8 mouse cellular contexts compared by ENCODE assay signal in the genomic region with DNA sequence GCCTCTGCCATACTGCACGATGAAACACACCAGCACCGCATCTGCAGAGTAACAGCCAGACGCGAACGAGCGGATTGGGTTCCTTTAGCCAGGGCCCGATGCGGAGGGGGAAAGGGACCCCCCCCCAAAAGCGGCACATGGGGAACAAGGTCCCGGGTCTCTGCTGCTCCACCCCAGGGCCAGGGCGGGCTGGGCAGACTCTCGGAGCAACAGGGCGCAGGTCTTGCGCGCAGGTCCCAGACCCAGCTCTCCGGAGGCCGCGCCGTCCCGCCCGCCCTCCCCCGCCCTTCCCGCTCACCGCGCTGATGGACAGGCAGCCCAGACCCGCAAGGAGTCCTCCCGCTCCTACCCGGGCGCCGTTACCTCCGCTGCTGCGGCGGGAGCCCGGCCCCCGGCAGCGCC. TPM values are rescaled to one million over a fixed set of nuclear protein-coding genes. Genes with fewer than 3 reads are reported as not detected.
A peak's percentile ranks its signal among the peaks of the same experiment; 100 is the strongest.
DNase-seq lines count a peak whose midpoint lies in the region; ATAC-seq lines count a peak whose summit lies in the region.

No protein-coding gene starts in this region.

- peak overlapping the region; percentile 89 for H3K4me2 ChIP-seq in heart, embryonic 11.5 days
- peak overlapping the region; percentile 80 for H3K4me2 ChIP-seq in hindbrain, embryonic 16.5 days (ENCODE audit: low read length)
- peak overlapping the region; percentile 85 for H3K4me2 ChIP-seq in midbrain, embryonic 14.5 days (ENCODE audit: low read length)

- H3K27ac ChIP-seq in heart, embryonic 11.5 days (ENCODE audit: low read depth, low read length) = peak overlapping the region; percentile 86; the same call in 1 of the 2 replicates
- peak overlapping the region; percentile 95 for H3K27ac ChIP-seq in hindbrain, embryonic 16.5 days (ENCODE audit: low read depth, low read length)
- peak overlapping the region; percentile 93 for H3K27ac ChIP-seq in midbrain, embryonic 14.5 days (replicated peaks; ENCODE audit: low read depth, low read length)

- no peak for DNase-seq in heart, postnatal 25 days (ENCODE audit: low spot score)
- DNase-seq in thymus, postnatal 0 days (ENCODE audit: low spot score) = peak; percentile 13
- no peak for DNase-seq in thymus, postnatal 36 days
- no peak for DNase-seq in midbrain, embryonic 14.5 days
- DNase-seq in left cerebral cortex, adult 11 months (ENCODE audit: low spot score) = no peak

- no peaks in the 10 kb centered on the region for H3K36me3 ChIP-seq in heart, embryonic 11.5 days (ENCODE audit: control insufficient read depth, insufficient read depth, low read length)
- no peaks in the 10 kb centered on the region for H3K36me3 ChIP-seq in hindbrain, embryonic 16.5 days (ENCODE audit: control insufficient read depth, insufficient read depth, low read length)
- H3K36me3 ChIP-seq in midbrain, embryonic 14.5 days (ENCODE audit: control insufficient read depth, insufficient read depth, low read length) = no peaks in the 10 kb centered on the region

- peak overlapping the region; percentile 82 for H3K9ac ChIP-seq in heart, embryonic 11.5 days (ENCODE audit: low read depth, low read length)
- H3K9ac ChIP-seq in hindbrain, embryonic 16.5 days (ENCODE audit: low read depth, low read length) = peak overlapping the region; percentile 86
- peak overlapping the region; percentile 74 for H3K9ac ChIP-seq in midbrain, embryonic 14.5 days (replicated peaks; ENCODE audit: low read length)

- no peaks in the 10 kb centered on the region for H3K27me3 ChIP-seq in heart, embryonic 11.5 days (ENCODE audit: control insufficient read depth, insufficient read depth, low read length)
- H3K27me3 ChIP-seq in hindbrain, embryonic 16.5 days (replicated peaks; ENCODE audit: control insufficient read depth, insufficient read depth, low read length) = no peaks in the 10 kb centered on the region
- H3K27me3 ChIP-seq in midbrain, embryonic 14.5 days (ENCODE audit: control insufficient read depth, insufficient read depth, low read length) = no peaks in the 10 kb centered on the region

- 0 out of 2 replicates have a peak, but pooled peaks cover 3% of the 10 kb centered on the region for H3K4me1 ChIP-seq in heart, embryonic 11.5 days (ENCODE audit: control insufficient read depth, insufficient read depth, low read length)
- H3K4me1 ChIP-seq in hindbrain, embryonic 16.5 days (ENCODE audit: control insufficient read depth, insufficient read depth, low read depth, low read length) = peaks cover 22% of the 10 kb centered on the region
- H3K4me1 ChIP-seq in midbrain, embryonic 14.5 days (ENCODE audit: control insufficient read depth, insufficient read depth, low read length) = peaks cover 34% of the 10 kb centered on the region

- intact Hi-C loops in heart, postnatal 25 days (cut with DNase I) = loop anchor here (2.0 to 10.0 kb wide), 2 partner anchors 21 to 153 kb away; no protein-coding TSS in a partner anchor

- ATAC-seq in heart, embryonic 11.5 days (replicated peaks; ENCODE audit: insufficient number of reproducible peaks, low FRiP score, low TSS enrichment) = peak; percentile 77
- peak; percentile 87 for ATAC-seq in hindbrain, embryonic 16.5 days
- peak; percentile 89 for ATAC-seq in midbrain, embryonic 14.5 days (ENCODE audit: low FRiP score, low TSS enrichment)
- no peak for ATAC-seq in CD4-positive, CD25-positive, alpha-beta regulatory T cell, adult 4 months

- no peaks in the 10 kb centered on the region for H3K9me3 ChIP-seq in heart, embryonic 11.5 days (replicated peaks; ENCODE audit: control insufficient read depth, low read length)
- H3K9me3 ChIP-seq in hindbrain, embryonic 16.5 days (ENCODE audit: control insufficient read depth, low read length) = no peaks in the 10 kb centered on the region
- H3K9me3 ChIP-seq in midbrain, embryonic 14.5 days (ENCODE audit: control insufficient read depth, low read length) = no peaks in the 10 kb centered on the region

- WGBS in heart, embryonic 11.5 days (ENCODE audit: insufficient replicate concordance) = under 1% methylated on average over 23 of the region's 36 CpGs
- under 1% methylated on average over 29 of the region's 36 CpGs for WGBS in hindbrain, embryonic 16.5 days
- under 1% methylated on average over 31 of the region's 36 CpGs for WGBS in midbrain, embryonic 14.5 days

- peak overlapping the region; percentile 89 for H3K4me3 ChIP-seq in heart, embryonic 11.5 days (ENCODE audit: low read depth, low read length)
- peak overlapping the region; percentile 90 for H3K4me3 ChIP-seq in hindbrain, embryonic 16.5 days (ENCODE audit: low read length)
- peak overlapping the region; percentile 80 for H3K4me3 ChIP-seq in midbrain, embryonic 14.5 days (replicated peaks; ENCODE audit: low read depth, low read length)

RNA-seq across cellular contexts. Expression of a gene that starts 0.4 kb away (rescaled TPM):
- 3.7 and 4.0 TPM in 2 replicates for polyA plus RNA-seq in heart, embryonic 11.5 days (2014; fragmentation: Nextera tagmentation; extraction: Ambion mirVana)
- total RNA-seq in heart, postnatal 25 days (2021) = under 1 TPM; 0.25 to 0.29 TPM
- 1.9 and 2.2 TPM in 2 replicates for polyA plus RNA-seq in thymus, postnatal 0 days (2015; fragmentation: Nextera tagmentation; extraction: Ambion mirVana)
- 12.2 and 14.5 TPM in 2 replicates for polyA plus RNA-seq in hindbrain, embryonic 16.5 days (2015; fragmentation: Nextera tagmentation; extraction: Ambion mirVana)
- polyA plus RNA-seq in midbrain, embryonic 14.5 days (2014; fragmentation: Nextera tagmentation; extraction: Ambion mirVana) = 14.8 and 18.7 TPM in 2 replicates
- polyA plus RNA-seq in CD4-positive, CD25-positive, alpha-beta regulatory T cell, adult 4 months (2017; shearing (Covaris generic)) = under 1 TPM in 1 of 2 experiments, not detected in 1; 0.19 TPM

RNA-seq across cellular contexts. Expression of a gene that starts 15.3 kb away (rescaled TPM):
- polyA plus RNA-seq in heart, embryonic 11.5 days (2014; fragmentation: Nextera tagmentation; extraction: Ambion mirVana) = 50.7 and 51.5 TPM in 2 replicates
- 10 to 100 TPM; 36.5 to 36.6 TPM for total RNA-seq in heart, postnatal 25 days (2021)
- polyA plus RNA-seq in thymus, postnatal 0 days (2015; fragmentation: Nextera tagmentation; extraction: Ambion mirVana) = 52.1 and 52.3 TPM in 2 replicates
- 48.0 and 50.5 TPM in 2 replicates for polyA plus RNA-seq in hindbrain, embryonic 16.5 days (2015; fragmentation: Nextera tagmentation; extraction: Ambion mirVana)
- polyA plus RNA-seq in midbrain, embryonic 14.5 days (2014; fragmentation: Nextera tagmentation; extraction: Ambion mirVana) = 47.3 and 54.8 TPM in 2 replicates
- polyA plus RNA-seq in CD4-positive, CD25-positive, alpha-beta regulatory T cell, adult 4 months (2017; shearing (Covaris generic)) = 10 to 100 TPM; 52.0 to 75.1 TPM

RNA-seq across cellular contexts. Expression of a gene that starts 40.1 kb away (rescaled TPM):
- polyA plus RNA-seq in heart, embryonic 11.5 days (2014; fragmentation: Nextera tagmentation; extraction: Ambion mirVana) = 51.4 and 57.6 TPM in 2 replicates
- 100 to 1,000 TPM; 264 to 283 TPM for total RNA-seq in heart, postnatal 25 days (2021)
- polyA plus RNA-seq in thymus, postnatal 0 days (2015; fragmentation: Nextera tagmentation; extraction: Ambion mirVana) = 26.6 and 30.4 TPM in 2 replicates
- polyA plus RNA-seq in hindbrain, embryonic 16.5 days (2015; fragmentation: Nextera tagmentation; extraction: Ambion mirVana) = 9.1 and 15.7 TPM in 2 replicates
- 25.0 and 35.0 TPM in 2 replicates for polyA plus RNA-seq in midbrain, embryonic 14.5 days (2014; fragmentation: Nextera tagmentation; extraction: Ambion mirVana)
- polyA plus RNA-seq in CD4-positive, CD25-positive, alpha-beta regulatory T cell, adult 4 months (2017; shearing (Covaris generic)) = 10 to 100 TPM in 1 of 2 experiments, 1 to 10 TPM in 1; 5.6 to 10.9 TPM
